Mouse (Mus musculus): ENCODE measurements around the gene Zswim1. TPM values are rescaled to one million over a fixed set of nuclear protein-coding genes. Genes with fewer than 3 reads are reported as not detected.

Zswim1 gene
- total and polyA plus RNA-seq, 3 experiments = 8.2 to 17.4 TPM; not detected in 1

- no peak overlapping the region for H3K4me3 ChIP-seq (ENCODE audit: control insufficient read depth in 1 of 2, insufficient read depth in 1 of 2, low read depth in 2 of 2, low read length in 2 of 2)
- no peak overlapping the region for H3K9ac ChIP-seq (ENCODE audit: control insufficient read depth, low read depth, low read length, poor library complexity, severe bottlenecking)
- no peaks in the 10 kb centered on the region for H3K27me3 ChIP-seq (ENCODE audit: control insufficient read depth in 1 of 2, insufficient read depth in 2 of 2, low read length in 2 of 2)
- peaks cover 3 to 9% of the 10 kb centered on the region in 2 experiments; a peak in 3 of 4 replicates for H3K4me1 ChIP-seq (ENCODE audit: control insufficient read depth in 1 of 2, insufficient read depth in 2 of 2, low read length in 2 of 2)
- no peak for DNase-seq (ENCODE audit: low read depth, low spot score)
- no peaks in the 10 kb centered on the region for H3K9me3 ChIP-seq (replicated peaks; ENCODE audit: insufficient read depth, low read length)
- no peak for TF ChIP-seq ZMIZ1 (IDR thresholded peaks at IDR 0.05; ENCODE audit: low read depth, low read length)
- no peak for TF ChIP-seq USF1 (IDR thresholded peaks at IDR 0.05; ENCODE audit: low read depth, low read length)
- TF ChIP-seq MYC (IDR thresholded peaks at IDR 0.05; ENCODE audit: low read depth, low read length) = no peak
- no peak for TF ChIP-seq CTCF (IDR thresholded peaks at IDR 0.05 in 2 of 3, conservative IDR thresholded peaks at IDR 0.05 in 1 of 3; ENCODE audit: control insufficient read depth in 1 of 3, insufficient read depth in 1 of 3, low read depth in 2 of 3, low read length in 3 of 3, poor library complexity in 1 of 3, severe bottlenecking in 1 of 3)
- TF ChIP-seq ELF1 (IDR thresholded peaks at IDR 0.05; ENCODE audit: low read depth, low read length) = no peak
- TF ChIP-seq RAD21 (IDR thresholded peaks at IDR 0.05; ENCODE audit: low read depth, low read length) = no peak
- no peak for TF ChIP-seq MXI1 (IDR thresholded peaks at IDR 0.05; ENCODE audit: low read depth, low read length)
- no peak for TF ChIP-seq HCFC1 (IDR thresholded peaks at IDR 0.05; ENCODE audit: low read depth, low read length)
- no peak for TF ChIP-seq USF2 (IDR thresholded peaks at IDR 0.05; ENCODE audit: borderline replicate concordance in 1 of 2, insufficient read depth in 1 of 2, low read depth in 1 of 2, low read length in 2 of 2)
- H3K27ac ChIP-seq (ENCODE audit: control insufficient read depth, low read depth, low read length) = no peak overlapping the region
- H3K79me2 ChIP-seq (ENCODE audit: control insufficient read depth, insufficient read depth, low read length, poor library complexity) = no peaks in the 10 kb centered on the region; the same call in 1 of the 2 replicates
- H3K36me3 ChIP-seq (ENCODE audit: control insufficient read depth in 1 of 2, insufficient read depth in 2 of 2, low read length in 2 of 2) = peaks cover 0 to 5% of the 10 kb centered on the region in 2 experiments; a peak in 2 of 4 replicates
Observed at GRCm38 (mm10) chr2:164790451-164790850, 32.0 kb upstream of the Zswim1 start.

DNA sequence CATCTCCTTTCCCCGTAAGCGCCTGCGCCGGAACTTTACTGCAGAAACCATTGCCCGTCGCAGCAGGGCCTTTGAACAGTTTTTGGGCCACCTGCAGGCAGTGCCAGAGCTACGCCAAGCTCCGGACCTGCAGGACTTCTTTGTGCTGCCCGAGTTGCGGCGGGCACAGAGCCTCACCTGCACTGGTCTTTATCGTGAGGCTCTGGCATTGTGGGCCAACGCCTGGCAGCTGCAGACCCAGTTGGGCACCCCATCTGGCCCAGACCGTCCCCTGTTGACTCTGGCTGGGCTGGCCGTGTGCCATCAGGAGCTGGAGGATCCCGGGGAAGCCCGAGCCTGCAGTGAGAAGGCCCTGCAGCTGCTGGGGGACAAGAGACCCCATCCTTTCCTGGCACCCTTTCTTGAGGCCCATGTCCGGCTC, 30.6 kb upstream of the Zswim1 start:
- no peak overlapping the region for H3K4me3 ChIP-seq (ENCODE audit: control insufficient read depth in 1 of 2, insufficient read depth in 1 of 2, low read depth in 2 of 2, low read length in 2 of 2)
- H3K79me2 ChIP-seq (ENCODE audit: control insufficient read depth, insufficient read depth, low read length, poor library complexity) = no peaks in the 10 kb centered on the region
- peaks cover 0 to 4% of the 10 kb centered on the region in 2 experiments; a peak in 1 of 4 replicates for H3K4me1 ChIP-seq (ENCODE audit: control insufficient read depth in 1 of 2, insufficient read depth in 2 of 2, low read length in 2 of 2)
- H3K9ac ChIP-seq (ENCODE audit: control insufficient read depth, low read depth, low read length, poor library complexity, severe bottlenecking) = no peak overlapping the region
- H3K36me3 ChIP-seq (ENCODE audit: control insufficient read depth in 1 of 2, insufficient read depth in 2 of 2, low read length in 2 of 2) = peaks cover 0 to 5% of the 10 kb centered on the region in 2 experiments; a peak in 2 of 4 replicates
- no peak for DNase-seq (ENCODE audit: low read depth, low spot score)
- H3K27ac ChIP-seq (ENCODE audit: control insufficient read depth, low read depth, low read length) = no peak overlapping the region
- no peaks in the 10 kb centered on the region for H3K9me3 ChIP-seq (replicated peaks; ENCODE audit: insufficient read depth, low read length)
- TF ChIP-seq MYB (IDR thresholded peaks at IDR 0.05; ENCODE audit: low read depth, low read length) (no peak), BHLHE40 (IDR thresholded peaks at IDR 0.05; ENCODE audit: borderline replicate concordance, low read depth, low read length) (no peak), POLR2AphosphoS2 (IDR thresholded peaks at IDR 0.05; ENCODE audit: low read length) (no peak), POLR2A (IDR thresholded peaks at IDR 0.05; ENCODE audit: control insufficient read depth in 1 of 2, insufficient read depth in 1 of 2, low read depth in 1 of 2, low read length in 2 of 2, poor library complexity in 1 of 2) (no peak), MXI1 (IDR thresholded peaks at IDR 0.05; ENCODE audit: low read depth, low read length) (no peak), NELFE (IDR thresholded peaks at IDR 0.05; ENCODE audit: low read depth, low read length) (no peak), ZNF384 (IDR thresholded peaks at IDR 0.05; ENCODE audit: low read depth, low read length) (no peak), MAZ (IDR thresholded peaks at IDR 0.05; ENCODE audit: low read depth, low read length) (no peak)
- no peaks in the 10 kb centered on the region for H3K27me3 ChIP-seq (ENCODE audit: control insufficient read depth in 1 of 2, insufficient read depth in 2 of 2, low read length in 2 of 2)
